Mouse (Mus musculus): ENCODE data around the gene Cpt1c. TPM values are rescaled to one million over a fixed set of nuclear protein-coding genes. Genes with fewer than 3 reads are reported as not detected.
A peak's percentile ranks its signal among the peaks of the same experiment; 100 is the strongest.

Cpt1c gene
- polyA plus RNA-seq, 1 experiment: 7.6 TPM

- TF ChIP-seq POLR2A (IDR thresholded peaks at IDR 0.05; ENCODE audit: low read depth, low read length) (no peak), CTCF (IDR thresholded peaks at IDR 0.05; ENCODE audit: extremely low read depth, insufficient read length, insufficient replicate concordance, low read depth, low read length) (no peak)
- no peaks in the 10 kb centered on the region for H3K36me3 ChIP-seq (ENCODE audit: control insufficient read depth, insufficient read depth, low read length)
- WGBS: 83% methylated on average over 20 of the region's 20 CpGs
- no peak overlapping the region for H3K4me3 ChIP-seq (ENCODE audit: low read depth, low read length)
- H3K27ac ChIP-seq (ENCODE audit: insufficient read depth, low read depth, low read length): no peak overlapping the region
- no peaks in the 10 kb centered on the region for H3K27me3 ChIP-seq (ENCODE audit: control insufficient read depth, insufficient read depth, low read length)
- H3K4me1 ChIP-seq (ENCODE audit: control insufficient read depth, insufficient read depth, insufficient read length, low read length): peaks cover 3% of the 10 kb centered on the region; the same call in 1 of the 2 replicates
Observed at GRCm38 (mm10) chr7:44957183-44957835, 17.3 kb downstream of the Cpt1c start.

GRCm38 (mm10) chr7:44956266-44956665 is 18.4 kb downstream of the Cpt1c start:
- Histone ChIP-seq H3K36me3 (ENCODE audit: control insufficient read depth, insufficient read depth, low read length) (no peaks in the 10 kb centered on the region), H3K27me3 (ENCODE audit: control insufficient read depth, insufficient read depth, low read length) (no peaks in the 10 kb centered on the region), H3K4me1 (ENCODE audit: control insufficient read depth, insufficient read depth, insufficient read length, low read length) (no peaks in the 10 kb centered on the region), H3K27ac (ENCODE audit: insufficient read depth, low read depth, low read length) (no peak overlapping the region), H3K4me3 (ENCODE audit: low read depth, low read length) (no peak overlapping the region)
- WGBS: 83% methylated on average over 6 of the region's 6 CpGs
- no peak for TF ChIP-seq CTCF (IDR thresholded peaks at IDR 0.05; ENCODE audit: extremely low read depth, insufficient read length, insufficient replicate concordance, low read depth, low read length)
- no peak for TF ChIP-seq POLR2A (IDR thresholded peaks at IDR 0.05; ENCODE audit: low read depth, low read length)

- Histone ChIP-seq H3K4me3 (ENCODE audit: low read depth, low read length) (no peak overlapping the region), H3K36me3 (ENCODE audit: control insufficient read depth, insufficient read depth, low read length) (no peaks in the 10 kb centered on the region), H3K27ac (ENCODE audit: insufficient read depth, low read depth, low read length) (no peak overlapping the region), H3K27me3 (ENCODE audit: control insufficient read depth, insufficient read depth, low read length) (no peaks in the 10 kb centered on the region), H3K4me1 (ENCODE audit: control insufficient read depth, insufficient read depth, insufficient read length, low read length) (no peaks in the 10 kb centered on the region)
- WGBS: 38% methylated on average over 5 of the region's 5 CpGs
- TF ChIP-seq POLR2A (IDR thresholded peaks at IDR 0.05; ENCODE audit: low read depth, low read length): no peak
- TF ChIP-seq CTCF (IDR thresholded peaks at IDR 0.05; ENCODE audit: extremely low read depth, insufficient read length, insufficient replicate concordance, low read depth, low read length): peak; percentile 31; the same call in 1 of the 2 replicates
Observed at GRCm38 (mm10) chr7:44955628-44956027, 19.0 kb downstream of the Cpt1c start.

GRCm38 (mm10) chr7:44954091-44954885 is 20.4 kb downstream of the Cpt1c start:
- H3K36me3 ChIP-seq (ENCODE audit: control insufficient read depth, insufficient read depth, low read length): no peaks in the 10 kb centered on the region
- no peaks in the 10 kb centered on the region for H3K27me3 ChIP-seq (ENCODE audit: control insufficient read depth, insufficient read depth, low read length)
- no peak overlapping the region for H3K4me3 ChIP-seq (ENCODE audit: low read depth, low read length)
- H3K4me1 ChIP-seq (ENCODE audit: control insufficient read depth, insufficient read depth, insufficient read length, low read length): no peaks in the 10 kb centered on the region
- 87% methylated on average over 12 of the region's 12 CpGs for WGBS
- no peak overlapping the region for H3K27ac ChIP-seq (ENCODE audit: insufficient read depth, low read depth, low read length)
- TF ChIP-seq POLR2A (IDR thresholded peaks at IDR 0.05; ENCODE audit: low read depth, low read length) (no peak), CTCF (IDR thresholded peaks at IDR 0.05; ENCODE audit: extremely low read depth, insufficient read length, insufficient replicate concordance, low read depth, low read length) (no peak)

GRCm38 (mm10) chr7:44953561-44953960 is 21.1 kb downstream of the Cpt1c start:
- Histone ChIP-seq H3K27me3 (ENCODE audit: control insufficient read depth, insufficient read depth, low read length) (no peaks in the 10 kb centered on the region), H3K4me3 (ENCODE audit: low read depth, low read length) (no peak overlapping the region), H3K4me1 (ENCODE audit: control insufficient read depth, insufficient read depth, insufficient read length, low read length) (no peaks in the 10 kb centered on the region), H3K27ac (ENCODE audit: insufficient read depth, low read depth, low read length) (no peak overlapping the region), H3K36me3 (ENCODE audit: control insufficient read depth, insufficient read depth, low read length) (no peaks in the 10 kb centered on the region)
- 78% methylated on average over 14 of the region's 14 CpGs for WGBS
- TF ChIP-seq CTCF (IDR thresholded peaks at IDR 0.05; ENCODE audit: extremely low read depth, insufficient read length, insufficient replicate concordance, low read depth, low read length) (no peak), POLR2A (IDR thresholded peaks at IDR 0.05; ENCODE audit: low read depth, low read length) (no peak)

GRCm38 (mm10) chr7:44952611-44953306 is 21.9 kb downstream of the Cpt1c start:
- peak overlapping the region; percentile 15; the same call in 1 of the 2 replicates for H3K27ac ChIP-seq (ENCODE audit: insufficient read depth, low read depth, low read length)
- H3K36me3 ChIP-seq (ENCODE audit: control insufficient read depth, insufficient read depth, low read length): no peaks in the 10 kb centered on the region
- no peaks in the 10 kb centered on the region for H3K4me1 ChIP-seq (ENCODE audit: control insufficient read depth, insufficient read depth, insufficient read length, low read length)
- WGBS: 5% methylated on average over 24 of the region's 24 CpGs
- TF ChIP-seq CTCF (IDR thresholded peaks at IDR 0.05; ENCODE audit: extremely low read depth, insufficient read length, insufficient replicate concordance, low read depth, low read length) (no peak), POLR2A (IDR thresholded peaks at IDR 0.05; ENCODE audit: low read depth, low read length) (no peak)
- peak overlapping the region; percentile 66 for H3K4me3 ChIP-seq (ENCODE audit: low read depth, low read length)
- H3K27me3 ChIP-seq (ENCODE audit: control insufficient read depth, insufficient read depth, low read length): no peaks in the 10 kb centered on the region
